Mouse (Mus musculus) liver, postnatal 0 days (tissue): ENCODE measurements around the gene Xbp1. TPM values are rescaled to one million over a fixed set of nuclear protein-coding genes. Genes with fewer than 3 reads are reported as not detected.
"Not testable (repeated sequence)": the region's sequence is repeated elsewhere in the genome, so short reads cannot be mapped to it uniquely, and the experiment has no call there.

Source experiments
- ATAC-seq: fragments of 200-750 bp; cut with Nextera tagmentation; 2 replicates; pipeline ENCODE4 v1.8.0; 2017; ENCODE audit warnings: mild to moderate bottlenecking, moderate library complexity
- DNase-seq: peaks from one replicate; pipeline ENCODE4 v3.0.0-alpha.2; 2016
- H3K27ac ChIP-seq: fragments of 300-500 bp; sonication (generic); 2 replicates; pipeline ENCODE4 v1.5.1; 2014; ENCODE audit warnings: antibody characterized with exemption, moderate library complexity, mild to moderate bottlenecking, low read depth
- H3K27me3 ChIP-seq: fragments of 300-500 bp; sonication (generic); 2 replicates; pipeline ENCODE4 v1.6.1; 2014; ENCODE audit warnings: low read length, control low read depth, mixed read lengths; ENCODE audit not compliant: insufficient read depth
- H3K36me3 ChIP-seq: fragments of 300-500 bp; sonication (generic); replicated peaks from 2 replicates; pipeline ENCODE4 v1.6.1; 2014; ENCODE audit warnings: mild to moderate bottlenecking, control low read depth, low read length, moderate library complexity, mixed read lengths; ENCODE audit not compliant: insufficient read depth
- H3K4me1 ChIP-seq: fragments of 300-500 bp; sonication (generic); 2 replicates; pipeline ENCODE4 v1.6.1; 2014; ENCODE audit warnings: antibody characterized with exemption, mild to moderate bottlenecking, control low read depth; ENCODE audit not compliant: insufficient read depth
- H3K4me2 ChIP-seq: fragments of 300-500 bp; sonication (generic); 2 replicates; pipeline ENCODE4 v1.6.1; 2014; ENCODE audit warnings: low read depth, mild to moderate bottlenecking, low read length, moderate library complexity, mixed read lengths
- H3K4me3 ChIP-seq: fragments of 300-500 bp; sonication (generic); 2 replicates; pipeline ENCODE4 v1.5.1; 2014; ENCODE audit warnings: low read depth, low read length
- H3K9ac ChIP-seq: fragments of 300-500 bp; sonication (generic); replicated peaks from 2 replicates; pipeline ENCODE4 v1.6.1; 2014; ENCODE audit warnings: mild to moderate bottlenecking, moderate library complexity
- H3K9me3 ChIP-seq: fragments of 300-500 bp; sonication (generic); 2 replicates; pipeline ENCODE4 v1.6.1; 2016; ENCODE audit warnings: mild to moderate bottlenecking, control low read depth, low read length, mixed read lengths
- CTCF ChIP-seq: sonication (generic); IDR thresholded peaks from 2 replicates; pipeline ENCODE4 v1.5.1; 2016; ENCODE audit warnings: antibody characterized with exemption, low read depth
- EP300 ChIP-seq: IDR thresholded peaks from 2 replicates; pipeline ENCODE4 v1.6.1; 2016; ENCODE audit warnings: antibody characterized with exemption, low read depth, mild to moderate bottlenecking
- WGBS: fragments of 180-500 bp; shearing (Covaris S2); extraction: QIAGEN DNeasy Blood & Tissue Kit; methylation state at CpG from one replicate; pipeline ENCODE4 v1.1.7; 2014; ENCODE audit not compliant: insufficient replicate concordance; 5-methylcytosine and 5-hydroxymethylcytosine counted together
- polyA plus RNA-seq: library from polyadenylated mRNA; unstranded; fragments of >200 nt; fragmentation: Nextera tagmentation; extraction: Ambion mirVana; gene quantifications from 2 replicates; pipeline ENCODE4 v1.2.1, GENCODE M21; 2015

The Xbp1 gene
- polyA plus RNA-seq, 1 experiment from 2014 or later: 119 TPM

- no peak overlapping the region for H3K9ac ChIP-seq
- DNase-seq (no peak), ATAC-seq (no peak)
- no peak overlapping the region for H3K4me2 ChIP-seq
- TF ChIP-seq CTCF (no peak), EP300 (no peak)
- no peak overlapping the region for H3K4me3 ChIP-seq
- WGBS: 79% methylated on average over 13 of the region's 13 CpGs
- H3K27me3 ChIP-seq: no peaks in the 10 kb centered on the region
- H3K9me3 ChIP-seq: no peaks in the 10 kb centered on the region
- no peak overlapping the region for H3K27ac ChIP-seq
- peaks cover 4% of the 10 kb centered on the region; the same call in 1 of the 2 replicates for H3K4me1 ChIP-seq
- H3K36me3 ChIP-seq: no peaks in the 10 kb centered on the region
Measured at GRCm38 (mm10) chr11:5482581-5482980, 37.9 kb upstream of the Xbp1 start.

GRCm38 (mm10) chr11:5485193-5486011 is 35.1 kb upstream of the Xbp1 start:
- 5% methylated on average over 15 of the region's 15 CpGs for WGBS
- Histone ChIP-seq H3K9ac (peak overlapping the region; percentile 70), H3K27me3 (no peaks in the 10 kb centered on the region), H3K4me3 (peak overlapping the region; percentile 54), H3K4me2 (peak overlapping the region; percentile 85), H3K27ac (peak overlapping the region; percentile 81), H3K36me3 (no peaks in the 10 kb centered on the region), H3K9me3 (no peaks in the 10 kb centered on the region), H3K4me1 (peaks cover 6% of the 10 kb centered on the region; the same call in 1 of the 2 replicates)
- peak; percentile 90 for ATAC-seq
- peak; percentile 91 for DNase-seq
- TF ChIP-seq CTCF: peak; percentile 96
- peak; percentile 34; the same call in 1 of the 2 replicates for TF ChIP-seq EP300

GRCm38 (mm10) chr11:5489433-5489832 is 31.0 kb upstream of the Xbp1 start:
- H3K4me2 ChIP-seq, H3K9ac ChIP-seq, DNase-seq, H3K36me3 ChIP-seq, H3K4me3 ChIP-seq, H3K27ac ChIP-seq, ATAC-seq, H3K27me3 ChIP-seq, H3K9me3 ChIP-seq: not testable (repeated sequence)
- H3K4me1 ChIP-seq: peaks cover 20% of the 10 kb centered on the region
- WGBS: 77% methylated on average over 10 of the region's 10 CpGs

- no peak for DNase-seq
Measured at GRCm38 (mm10) chr11:5490989-5491656, 29.3 kb upstream of the Xbp1 start.

GRCm38 (mm10) chr11:5491912-5492311 is 28.5 kb upstream of the Xbp1 start:
- 50% methylated on average over 7 of the region's 7 CpGs for WGBS
- Histone ChIP-seq H3K27ac (0 out of 2 replicates have a peak overlapping the region, but pooled peaks have one; percentile 22), H3K9me3 (no peaks in the 10 kb centered on the region), H3K4me3 (no peak overlapping the region), H3K9ac (no peak overlapping the region; the same call in 1 of the 2 replicates), H3K27me3 (no peaks in the 10 kb centered on the region), H3K4me1 (peaks cover 16% of the 10 kb centered on the region), H3K4me2 (no peak overlapping the region), H3K36me3 (no peaks in the 10 kb centered on the region)
- TF ChIP-seq CTCF (no peak), EP300 (no peak)
- DNase-seq (no peak), ATAC-seq (no peak)

More at GRCm38 (mm10) chr11:5490989-5491656, 29.3 kb upstream of the Xbp1 start:
- Histone ChIP-seq H3K4me2 (no peak overlapping the region), H3K4me1 (peaks cover 20% of the 10 kb centered on the region), H3K4me3 (no peak overlapping the region), H3K27me3 (no peaks in the 10 kb centered on the region), H3K9me3 (no peaks in the 10 kb centered on the region), H3K9ac (no peak overlapping the region), H3K27ac (peak overlapping the region; percentile 22; the same call in 1 of the 2 replicates), H3K36me3 (no peaks in the 10 kb centered on the region)
- WGBS: 54% methylated on average over 10 of the region's 10 CpGs
- peak; percentile 22; the same call in 1 of the 2 replicates for ATAC-seq
- TF ChIP-seq CTCF (no peak), EP300 (no peak)

- Histone ChIP-seq H3K36me3 (no peaks in the 10 kb centered on the region), H3K4me3 (no peak overlapping the region), H3K27ac (no peak overlapping the region), H3K4me1 (peaks cover 16% of the 10 kb centered on the region), H3K9me3 (no peaks in the 10 kb centered on the region), H3K4me2 (no peak overlapping the region), H3K9ac (no peak overlapping the region), H3K27me3 (no peaks in the 10 kb centered on the region)
- 57% methylated on average over 2 of the region's 2 CpGs for WGBS
- TF ChIP-seq EP300 (no peak), CTCF (no peak)
- ATAC-seq (no peak), DNase-seq (no peak)
Measured at GRCm38 (mm10) chr11:5493869-5494268, 26.6 kb upstream of the Xbp1 start.
